Mouse (Mus musculus): ENCODE results near the gene Itga2b.
"Not testable (repeated sequence)": the region's sequence is repeated elsewhere in the genome, so short reads cannot be mapped to it uniquely, and the experiment has no call there.

Gene Itga2b

GRCm38 (mm10) chr11:102415034-102415802 lies 54.7 kb downstream of the Itga2b start:
- no peak for DNase-seq (ENCODE audit: low read depth, low spot score)

- DNase-seq (ENCODE audit: low read depth, low spot score), result no peak
Observed at GRCm38 (mm10) chr11:102413059-102413458, 56.9 kb downstream of the Itga2b start.

GRCm38 (mm10) chr11:102411704-102412103 lies 58.2 kb downstream of the Itga2b start:
- peak; percentile 91 for DNase-seq (ENCODE audit: low read depth, low spot score)

GRCm38 (mm10) chr11:102411061-102411460 lies 58.9 kb downstream of the Itga2b start:
- DNase-seq (ENCODE audit: low read depth, low spot score), result no peak

- DNase-seq (ENCODE audit: low read depth, low spot score), result not testable (repeated sequence)
Observed at GRCm38 (mm10) chr11:102410345-102410744, 59.6 kb downstream of the Itga2b start.

GRCm38 (mm10) chr11:102409795-102410330 lies 60.1 kb downstream of the Itga2b start:
- no peak for DNase-seq (ENCODE audit: low read depth, low spot score)

- no peak for DNase-seq (ENCODE audit: low read depth, low spot score)
Observed at GRCm38 (mm10) chr11:102408888-102409794, 60.8 kb downstream of the Itga2b start.

GRCm38 (mm10) chr11:102408344-102408876 lies 61.5 kb downstream of the Itga2b start:
- DNase-seq (ENCODE audit: low read depth, low spot score), result peak; percentile 99

GRCm38 (mm10) chr11:102407834-102408215 lies 62.1 kb downstream of the Itga2b start, which contains the start of gene Slc25a39:
TSS of gene Slc25a39 (minus strand) at chr11:102407946.
- DNase-seq (ENCODE audit: low read depth, low spot score), result no peak

- peak; percentile 88 for DNase-seq (ENCODE audit: low read depth, low spot score)
Observed at GRCm38 (mm10) chr11:102406900-102407833, 62.8 kb downstream of the Itga2b start.

GRCm38 (mm10) chr11:102406401-102406800 lies 63.5 kb downstream of the Itga2b start:
- no peak for DNase-seq (ENCODE audit: low read depth, low spot score)

GRCm38 (mm10) chr11:102405544-102406285 lies 64.2 kb downstream of the Itga2b start:
- no peak for DNase-seq (ENCODE audit: low read depth, low spot score)

GRCm38 (mm10) chr11:102404161-102405010 lies 65.5 kb downstream of the Itga2b start:
- no peak for DNase-seq (ENCODE audit: low read depth, low spot score)

- DNase-seq (ENCODE audit: low read depth, low spot score), result no peak
Observed at GRCm38 (mm10) chr11:102403657-102404056, 66.3 kb downstream of the Itga2b start.
